In the genomic region with DNA sequence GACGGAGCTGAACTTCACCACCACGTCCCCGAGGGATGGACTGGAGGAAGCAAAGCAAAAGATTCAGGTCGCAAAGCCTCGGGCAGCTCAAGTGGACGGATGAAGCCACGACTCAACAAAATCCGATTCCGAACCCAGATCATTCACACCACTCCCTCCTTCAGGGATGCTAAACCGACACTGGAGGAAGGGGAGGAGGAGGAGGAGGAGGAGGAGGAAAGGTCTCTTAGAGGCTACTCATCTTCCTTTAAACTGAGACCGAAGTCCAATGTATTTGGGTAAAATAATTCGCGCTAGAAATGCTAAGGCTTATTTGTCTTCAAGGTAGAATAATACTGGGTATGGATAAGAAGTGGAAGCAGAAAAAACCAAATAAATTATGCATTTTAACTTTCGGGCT, we compare ENCODE assay signal across 8 mouse cellular contexts. TPM values are rescaled to one million over a fixed set of nuclear protein-coding genes. Genes with fewer than 3 reads are reported as not detected.
DNase-seq lines count a peak whose midpoint lies in the region; ATAC-seq and TF ChIP-seq lines count a peak whose summit lies in the region.

No protein-coding gene starts in this region.

- 49% methylated on average over 14 of the region's 14 CpGs for WGBS in heart, postnatal 0 days
- 47% methylated on average over 14 of the region's 14 CpGs for WGBS in liver, postnatal 0 days (ENCODE audit: insufficient replicate concordance)

- no peak for ATAC-seq in heart, postnatal 0 days (ENCODE audit: insufficient read depth, low read depth)
- no peak for ATAC-seq in liver, postnatal 0 days

- H3K36me3 ChIP-seq in E14TG2a.4 (ENCODE audit: insufficient read depth, low read length): peaks cover 9% of the 10 kb centered on the region
- no peaks in the 10 kb centered on the region for H3K36me3 ChIP-seq in heart, postnatal 0 days (replicated peaks; ENCODE audit: control insufficient read depth, insufficient read depth, low read length)
- H3K36me3 ChIP-seq in liver, postnatal 0 days (replicated peaks; ENCODE audit: insufficient read depth, low read length): no peaks in the 10 kb centered on the region

- TF ChIP-seq EP300 in heart, postnatal 0 days (IDR thresholded peaks at IDR 0.05; ENCODE audit: low read depth): no peak
- TF ChIP-seq EP300 in liver, postnatal 0 days (IDR thresholded peaks at IDR 0.05; ENCODE audit: low read depth): no peak

- H3K9ac ChIP-seq in heart, postnatal 0 days (replicated peaks; ENCODE audit: low read depth, low read length): peak overlapping the region; percentile 92
- no peak overlapping the region for H3K9ac ChIP-seq in liver, postnatal 0 days (replicated peaks)

- TF ChIP-seq CTCF in E14TG2a.4 (conservative IDR thresholded peaks at IDR 0.05; ENCODE audit: low read length): no peak
- no peak for TF ChIP-seq CTCF in heart, postnatal 0 days (IDR thresholded peaks at IDR 0.05; ENCODE audit: low read depth)
- TF ChIP-seq CTCF in liver, postnatal 0 days (IDR thresholded peaks at IDR 0.05; ENCODE audit: low read depth): no peak

- peak overlapping the region; percentile 91 for H3K4me3 ChIP-seq in E14TG2a.4 (replicated peaks; ENCODE audit: low read length)
- peak overlapping the region; percentile 89 for H3K4me3 ChIP-seq in heart, postnatal 0 days (ENCODE audit: low read depth, low read length)
- H3K4me3 ChIP-seq in liver, postnatal 0 days (ENCODE audit: low read depth, low read length): peak overlapping the region; percentile 67

- no peak overlapping the region for H3K27ac ChIP-seq in heart, postnatal 0 days (ENCODE audit: low read depth)
- H3K27ac ChIP-seq in liver, postnatal 0 days (ENCODE audit: low read depth): no peak overlapping the region

- peaks cover 17% of the 10 kb centered on the region for H3K4me1 ChIP-seq in E14TG2a.4 (replicated peaks; ENCODE audit: low read depth, low read length)
- H3K4me1 ChIP-seq in heart, postnatal 0 days (ENCODE audit: control insufficient read depth, insufficient read depth): peaks cover 6% of the 10 kb centered on the region
- H3K4me1 ChIP-seq in liver, postnatal 0 days (ENCODE audit: insufficient read depth): peaks cover 16% of the 10 kb centered on the region; the same call in 1 of the 2 replicates

- peak; percentile 8 for DNase-seq in gastrocnemius, postnatal 25 days
- DNase-seq in gastrocnemius, adult 8-10 months (ENCODE audit: low spot score in 2 of 2): no peak
- no peak for DNase-seq in heart, postnatal 0 days (ENCODE audit: low spot score)
- DNase-seq in liver, postnatal 0 days: no peak
- DNase-seq in natural killer cell, adult 2 months (ENCODE audit: low spot score in 2 of 2): no peak
- DNase-seq in left cerebral cortex, adult 8-10 months (ENCODE audit: low spot score in 2 of 2): no peak
- DNase-seq in spleen, postnatal 4 days (ENCODE audit: low spot score in 2 of 2): no peak

- peaks cover 21% of the 10 kb centered on the region for H3K27me3 ChIP-seq in E14TG2a.4 (ENCODE audit: insufficient read depth, low read length)
- no peaks in the 10 kb centered on the region for H3K27me3 ChIP-seq in heart, postnatal 0 days (ENCODE audit: control insufficient read depth, insufficient read depth, low read length)
- peaks cover 23% of the 10 kb centered on the region for H3K27me3 ChIP-seq in liver, postnatal 0 days (ENCODE audit: insufficient read depth, low read length)

- H3K4me2 ChIP-seq in heart, postnatal 0 days (ENCODE audit: low read depth, low read length): peak overlapping the region; percentile 99
- peak overlapping the region; percentile 97 for H3K4me2 ChIP-seq in liver, postnatal 0 days (ENCODE audit: low read depth, low read length)

- H3K9me3 ChIP-seq in E14TG2a.4 (ENCODE audit: low read length): no peaks in the 10 kb centered on the region
- no peaks in the 10 kb centered on the region for H3K9me3 ChIP-seq in heart, postnatal 0 days (replicated peaks; ENCODE audit: control insufficient read depth, low read length)
- H3K9me3 ChIP-seq in liver, postnatal 0 days (ENCODE audit: low read length): no peaks in the 10 kb centered on the region

RNA-seq across cellular contexts. Expression of gene Sowahc, which starts 1.5 kb away (rescaled TPM):
- 1 to 10 TPM in 1 of 2 experiments, under 1 TPM in 1; 0.87 to 2.0 TPM for total RNA-seq in gastrocnemius, postnatal 25 days (2021)
- total RNA-seq in gastrocnemius, adult 8-10 months (2022): under 1 TPM; 0.56 to 0.81 (median 0.59) TPM
- 2.4 TPM in 2 replicates for total RNA-seq in heart, postnatal 0 days (2014; rRNA removed; ENCODE audit: low replicate concordance)
- polyA plus RNA-seq in heart, postnatal 0 days (2015; fragmentation: Nextera tagmentation; extraction: Ambion mirVana): 0.97 and 1.2 TPM in 2 replicates
- polyA plus RNA-seq in liver, postnatal 0 days (2015; fragmentation: Nextera tagmentation; extraction: Ambion mirVana): 1.3 and 1.6 TPM in 2 replicates
- 10 to 100 TPM in 1 of 4 experiments, 1 to 10 TPM in 3; 6.8 to 10.4 (median 8.3) TPM for total RNA-seq in left cerebral cortex, adult 8-10 months (2022)

RNA-seq across cellular contexts. Expression of gene Sept10, which starts 1.7 kb away (rescaled TPM):
- total RNA-seq in gastrocnemius, postnatal 25 days (2021): 1 to 10 TPM; 6.7 to 8.3 TPM
- total RNA-seq in gastrocnemius, adult 8-10 months (2022): 1 to 10 TPM; 5.0 to 7.8 (median 6.5) TPM
- total RNA-seq in heart, postnatal 0 days (2014; rRNA removed; ENCODE audit: low replicate concordance): 33.8 and 37.8 TPM in 2 replicates
- polyA plus RNA-seq in heart, postnatal 0 days (2015; fragmentation: Nextera tagmentation; extraction: Ambion mirVana): 27.8 and 30.3 TPM in 2 replicates
- polyA plus RNA-seq in liver, postnatal 0 days (2015; fragmentation: Nextera tagmentation; extraction: Ambion mirVana): 11.6 and 11.8 TPM in 2 replicates
- total RNA-seq in left cerebral cortex, adult 8-10 months (2022): 10 to 100 TPM in 1 of 4 experiments, 1 to 10 TPM in 3; 8.9 to 11.2 (median 9.6) TPM
